Mouse (Mus musculus) MEL (cell line): Measurements from ENCODE around the gene Evc. TPM values are rescaled to one million over a fixed set of nuclear protein-coding genes. Genes with fewer than 3 reads are reported as not detected.

Source experiments
- DNase-seq: peaks from one replicate; pipeline ENCODE4 v3.0.0; 2011; ENCODE audit warnings: low read depth, low spot score
- H3K27ac ChIP-seq: 2 replicates; pipeline ENCODE4 v1.5.1; 2012; ENCODE audit warnings: low read depth, mild to moderate bottlenecking, control low read depth, low read length, moderate library complexity; ENCODE audit not compliant: control insufficient read depth
- H3K27me3 ChIP-seq, 2 experiments: fragments of 150-350 bp in 1 of 2; sonication (generic) in 1 of 2; 2 replicates each; pipeline ENCODE4 v1.6.1; 2012; ENCODE audit warnings: low read length in 2 of 2, mild to moderate bottlenecking in 2 of 2, improper control_type of control experiment in 1 of 2, moderate library complexity in 1 of 2; ENCODE audit not compliant: insufficient read depth in 2 of 2, control insufficient read depth in 1 of 2
- H3K36me3 ChIP-seq, 2 experiments: 2 replicates each; pipeline ENCODE4 v1.6.1; 2012 to 2014; ENCODE audit warnings: low read length in 2 of 2, improper control_type of control experiment in 1 of 2, inconsistent platforms in 1 of 2, mild to moderate bottlenecking in 1 of 2; ENCODE audit not compliant: insufficient read depth in 2 of 2, control insufficient read depth in 1 of 2
- H3K4me1 ChIP-seq, 2 experiments: fragments of 150-350 bp in 1 of 2; sonication (generic) in 1 of 2; 2 replicates each; pipeline ENCODE4 v1.6.1; 2012; ENCODE audit warnings: low read length in 2 of 2, improper control_type of control experiment in 1 of 2, mild to moderate bottlenecking in 1 of 2; ENCODE audit not compliant: insufficient read depth in 2 of 2, control insufficient read depth in 1 of 2
- H3K4me3 ChIP-seq, 2 experiments: fragments of 150-350 bp in 1 of 2; sonication (generic) in 1 of 2; 2 replicates each; pipeline ENCODE4 v1.5.1; 2012; ENCODE audit warnings: low read depth in 2 of 2, low read length in 2 of 2, mild to moderate bottlenecking in 2 of 2, moderate library complexity in 2 of 2, control low read depth in 1 of 2, improper control_type of control experiment in 1 of 2; ENCODE audit not compliant: control insufficient read depth in 1 of 2, insufficient read depth in 1 of 2
- H3K79me2 ChIP-seq: 2 replicates; pipeline ENCODE4 v1.6.1; 2012; ENCODE audit warnings: mild to moderate bottlenecking, low read length, moderate library complexity; ENCODE audit not compliant: control insufficient read depth, poor library complexity, insufficient read depth
- H3K9ac ChIP-seq: 2 replicates; pipeline ENCODE4 v1.6.1; 2012; ENCODE audit warnings: low read depth, mild to moderate bottlenecking, control low read depth, low read length, moderate library complexity; ENCODE audit not compliant: control insufficient read depth, poor library complexity, severe bottlenecking
- H3K9me3 ChIP-seq: fragments of 150-350 bp; sonication (generic); replicated peaks from 2 replicates; pipeline ENCODE4 v1.6.1; 2012; ENCODE audit warnings: mild to moderate bottlenecking, low read length, improper control_type of control experiment, moderate library complexity; ENCODE audit not compliant: insufficient read depth
- BHLHE40 ChIP-seq: IDR thresholded peaks from 2 replicates; pipeline ENCODE4 v1.6.1; 2012; ENCODE audit warnings: low read depth, mild to moderate bottlenecking, inconsistent platforms, low read length, improper control_type of control experiment, borderline replicate concordance
- CHD2 ChIP-seq: IDR thresholded peaks from 2 replicates; pipeline ENCODE4 v1.6.1; 2011; ENCODE audit warnings: low read length, improper control_type of control experiment
- CTCF ChIP-seq, 3 experiments: IDR thresholded peaks in 2 of 3; conservative IDR thresholded peaks in 1 of 3; 2 replicates each; pipeline ENCODE4 v1.5.1; 2011 to 2012; ENCODE audit warnings: low read length in 3 of 3, low read depth in 2 of 3, mild to moderate bottlenecking in 2 of 3, improper control_type of control experiment in 1 of 3, inconsistent platforms in 1 of 3, mixed read lengths in 1 of 3, moderate library complexity in 1 of 3; ENCODE audit not compliant: control insufficient read depth in 1 of 3, insufficient read depth in 1 of 3, poor library complexity in 1 of 3, severe bottlenecking in 1 of 3
- E2F4 ChIP-seq: IDR thresholded peaks from 2 replicates; pipeline ENCODE4 v1.6.1; 2011; ENCODE audit warnings: low read depth, low read length, improper control_type of control experiment, borderline replicate concordance
- ELF1 ChIP-seq: IDR thresholded peaks from 2 replicates; pipeline ENCODE4 v1.6.1; 2014; ENCODE audit warnings: low read depth, mild to moderate bottlenecking, inconsistent platforms, low read length, improper control_type of control experiment, moderate library complexity
- EP300 ChIP-seq, 2 experiments: IDR thresholded peaks; 2 replicates each; pipeline ENCODE4 v1.6.1; 2011; ENCODE audit warnings: improper control_type of control experiment in 2 of 2, low read length in 2 of 2, low read depth in 1 of 2, mild to moderate bottlenecking in 1 of 2
- HCFC1 ChIP-seq: IDR thresholded peaks from 2 replicates; pipeline ENCODE4 v1.6.1; 2012; ENCODE audit warnings: low read depth, mild to moderate bottlenecking, inconsistent platforms, low read length, improper control_type of control experiment, moderate library complexity
- JUND ChIP-seq: IDR thresholded peaks from 2 replicates; pipeline ENCODE4 v1.6.1; 2011; ENCODE audit warnings: low read depth, mild to moderate bottlenecking, improper control_type of control experiment, low read length
- KAT2A ChIP-seq: conservative IDR thresholded peaks from 2 replicates; pipeline ENCODE4 v1.6.1; 2012; ENCODE audit warnings: low read depth, low read length, improper control_type of control experiment, inconsistent platforms
- MEF2A ChIP-seq: IDR thresholded peaks from 2 replicates; pipeline ENCODE4 v1.6.1; 2014; ENCODE audit warnings: low read depth, mild to moderate bottlenecking, inconsistent platforms, low read length, improper control_type of control experiment; ENCODE audit not compliant: poor library complexity, insufficient replicate concordance, severe bottlenecking; ENCODE audit errors: extremely low read depth
- MXI1 ChIP-seq: IDR thresholded peaks from 2 replicates; pipeline ENCODE4 v1.6.1; 2011; ENCODE audit warnings: mild to moderate bottlenecking, low read depth, low read length, improper control_type of control experiment
- MYB ChIP-seq: IDR thresholded peaks from 2 replicates; pipeline ENCODE4 v1.6.1; 2011; ENCODE audit warnings: mild to moderate bottlenecking, low read depth, low read length, improper control_type of control experiment
- MYC ChIP-seq: IDR thresholded peaks from 2 replicates; pipeline ENCODE4 v1.6.1; 2011; ENCODE audit warnings: low read depth, mild to moderate bottlenecking, low read length, improper control_type of control experiment, moderate library complexity
- NRF1 ChIP-seq: IDR thresholded peaks from 2 replicates; pipeline ENCODE4 v1.6.1; 2014; ENCODE audit warnings: low read depth, mild to moderate bottlenecking, inconsistent platforms, low read length, improper control_type of control experiment, moderate library complexity; ENCODE audit not compliant: poor library complexity, insufficient read depth, severe bottlenecking
- POLR2A ChIP-seq, 2 experiments: IDR thresholded peaks; 2 replicates each; pipeline ENCODE4 v1.6.1; 2011 to 2012; ENCODE audit warnings: low read length in 2 of 2, mild to moderate bottlenecking in 2 of 2, control low read depth in 1 of 2, improper control_type of control experiment in 1 of 2, low read depth in 1 of 2, moderate library complexity in 1 of 2; ENCODE audit not compliant: control insufficient read depth in 1 of 2, insufficient read depth in 1 of 2, poor library complexity in 1 of 2
- RAD21 ChIP-seq: IDR thresholded peaks from 2 replicates; pipeline ENCODE4 v1.6.1; 2011; ENCODE audit warnings: mild to moderate bottlenecking, low read depth, low read length, improper control_type of control experiment
- SMC3 ChIP-seq: IDR thresholded peaks from 2 replicates; pipeline ENCODE4 v1.6.1; 2011; ENCODE audit warnings: low read depth, low read length, improper control_type of control experiment
- TAL1 ChIP-seq: IDR thresholded peaks from 2 replicates; pipeline ENCODE4 v1.6.1; 2012; ENCODE audit warnings: mild to moderate bottlenecking, inconsistent platforms, low read length, moderate library complexity, mixed read lengths
- TBP ChIP-seq: IDR thresholded peaks from 2 replicates; pipeline ENCODE4 v1.8.0; 2011; ENCODE audit warnings: low read depth, low read length, improper control_type of control experiment
- TCF12 ChIP-seq: IDR thresholded peaks from 2 replicates; pipeline ENCODE4 v1.6.1; 2014; ENCODE audit warnings: low read depth, mild to moderate bottlenecking, inconsistent platforms, low read length, improper control_type of control experiment, moderate library complexity
- UBTF ChIP-seq: IDR thresholded peaks from 2 replicates; pipeline ENCODE4 v1.6.1; 2012; ENCODE audit warnings: low read depth, mild to moderate bottlenecking, inconsistent platforms, low read length, improper control_type of control experiment, moderate library complexity, borderline replicate concordance; ENCODE audit not compliant: insufficient read depth
- ZC3H11A ChIP-seq: IDR thresholded peaks from 2 replicates; pipeline ENCODE4 v1.6.1; 2012; ENCODE audit warnings: low read depth, mild to moderate bottlenecking, inconsistent platforms, low read length, improper control_type of control experiment
- ZMIZ1 ChIP-seq: IDR thresholded peaks from 2 replicates; pipeline ENCODE4 v1.6.1; 2012; ENCODE audit warnings: low read depth, mild to moderate bottlenecking, inconsistent platforms, low read length, improper control_type of control experiment, moderate library complexity
- ZNF384 ChIP-seq: IDR thresholded peaks from 2 replicates; pipeline ENCODE4 v1.6.1; 2012; ENCODE audit warnings: low read depth, mild to moderate bottlenecking, inconsistent platforms, low read length, improper control_type of control experiment
- polyA plus RNA-seq, 2 experiments: library from polyadenylated mRNA; stranded (reverse) in 1 of 2; unstranded in 1 of 2; fragments of >175 nt in 1 of 2; fragments of >200 nt in 1 of 2; gene quantifications; 2 replicates each; pipeline versions ENCODE4 v1.2.1 to v1.2.4; 2012; ENCODE audit warnings: low replicate concordance in 2 of 2, low read depth in 1 of 2; ENCODE audit not compliant: insufficient read length in 2 of 2, insufficient read depth in 1 of 2, missing spikeins in 1 of 2
- total RNA-seq: library from RNA; depleted of rRNA; stranded (reverse); fragments of 300-350 nt; gene quantifications from 2 replicates; pipeline ENCODE4 v1.2.3, GENCODE M21; 2012

The Evc gene
- total and polyA plus RNA-seq, 3 experiments, result not detected

- DNase-seq, result no peak
- H3K4me3 ChIP-seq, result no peak overlapping the region
- H3K9ac ChIP-seq, result no peak overlapping the region
- TF ChIP-seq EP300 (IDR thresholded peaks at IDR 0.05; ENCODE audit: low read depth in 1 of 2, low read length in 2 of 2), result no peak
- no peak for TF ChIP-seq ELF1
- TF ChIP-seq ZNF384, result no peak
- TF ChIP-seq UBTF, result no peak
- no peak for TF ChIP-seq MXI1
- TF ChIP-seq ZC3H11A, result no peak
- no peak for TF ChIP-seq HCFC1
- no peak for TF ChIP-seq MEF2A
- TF ChIP-seq MYB, result no peak
- TF ChIP-seq, all 39 proteins: peak for 0
- H3K36me3 ChIP-seq, result no peaks in the 10 kb centered on the region
- no peak overlapping the region for H3K27ac ChIP-seq
- no peaks in the 10 kb centered on the region for H3K79me2 ChIP-seq
- H3K4me1 ChIP-seq, result no peaks in the 10 kb centered on the region
- H3K27me3 ChIP-seq, result no peaks in the 10 kb centered on the region
- H3K9me3 ChIP-seq, result no peaks in the 10 kb centered on the region
Measured at GRCm38 (mm10) chr5:37252101-37252804, 84.4 kb downstream of the Evc start.

GRCm38 (mm10) chr5:37251596-37251995, 85.1 kb downstream of the Evc start:
- TF ChIP-seq POLR2A (IDR thresholded peaks at IDR 0.05; ENCODE audit: control insufficient read depth in 1 of 2, insufficient read depth in 1 of 2, low read depth in 1 of 2, low read length in 2 of 2, poor library complexity in 1 of 2), result no peak
- TF ChIP-seq MYB, result no peak
- TF ChIP-seq E2F4, result no peak
- TF ChIP-seq TCF12, result no peak
- no peak for TF ChIP-seq NRF1

GRCm38 (mm10) chr5:37248870-37249269, 87.8 kb downstream of the Evc start:
- no peak for DNase-seq
- no peak overlapping the region for H3K27ac ChIP-seq
- no peaks in the 10 kb centered on the region for H3K79me2 ChIP-seq
- TF ChIP-seq SMC3 (no peak), BHLHE40 (no peak), MYB (no peak), JUND (no peak), TAL1 (no peak), MXI1 (no peak), KAT2A (no peak), RAD21 (no peak), CHD2 (no peak), CTCF (IDR thresholded peaks at IDR 0.05 in 2 of 3, conservative IDR thresholded peaks at IDR 0.05 in 1 of 3; ENCODE audit: control insufficient read depth in 1 of 3, insufficient read depth in 1 of 3, low read depth in 2 of 3, low read length in 3 of 3, poor library complexity in 1 of 3, severe bottlenecking in 1 of 3) (no peak), ZMIZ1 (no peak), TBP (no peak), MYC (no peak)
- TF ChIP-seq, all 39 proteins: peak for 0
- Histone ChIP-seq H3K4me1 (no peaks in the 10 kb centered on the region), H3K36me3 (no peaks in the 10 kb centered on the region), H3K27me3 (no peaks in the 10 kb centered on the region), H3K9ac (no peak overlapping the region), H3K4me3 (no peak overlapping the region), H3K9me3 (no peaks in the 10 kb centered on the region)

More at GRCm38 (mm10) chr5:37251596-37251995, 85.1 kb downstream of the Evc start:
- Histone ChIP-seq H3K4me3 (no peak overlapping the region), H3K79me2 (no peaks in the 10 kb centered on the region), H3K36me3 (no peaks in the 10 kb centered on the region), H3K9me3 (no peaks in the 10 kb centered on the region), H3K27me3 (no peaks in the 10 kb centered on the region), H3K27ac (no peak overlapping the region), H3K4me1 (no peaks in the 10 kb centered on the region), H3K9ac (no peak overlapping the region)
- DNase-seq, result no peak
